ENCODE assay signal across 8 mouse cellular contexts in the genomic region with DNA sequence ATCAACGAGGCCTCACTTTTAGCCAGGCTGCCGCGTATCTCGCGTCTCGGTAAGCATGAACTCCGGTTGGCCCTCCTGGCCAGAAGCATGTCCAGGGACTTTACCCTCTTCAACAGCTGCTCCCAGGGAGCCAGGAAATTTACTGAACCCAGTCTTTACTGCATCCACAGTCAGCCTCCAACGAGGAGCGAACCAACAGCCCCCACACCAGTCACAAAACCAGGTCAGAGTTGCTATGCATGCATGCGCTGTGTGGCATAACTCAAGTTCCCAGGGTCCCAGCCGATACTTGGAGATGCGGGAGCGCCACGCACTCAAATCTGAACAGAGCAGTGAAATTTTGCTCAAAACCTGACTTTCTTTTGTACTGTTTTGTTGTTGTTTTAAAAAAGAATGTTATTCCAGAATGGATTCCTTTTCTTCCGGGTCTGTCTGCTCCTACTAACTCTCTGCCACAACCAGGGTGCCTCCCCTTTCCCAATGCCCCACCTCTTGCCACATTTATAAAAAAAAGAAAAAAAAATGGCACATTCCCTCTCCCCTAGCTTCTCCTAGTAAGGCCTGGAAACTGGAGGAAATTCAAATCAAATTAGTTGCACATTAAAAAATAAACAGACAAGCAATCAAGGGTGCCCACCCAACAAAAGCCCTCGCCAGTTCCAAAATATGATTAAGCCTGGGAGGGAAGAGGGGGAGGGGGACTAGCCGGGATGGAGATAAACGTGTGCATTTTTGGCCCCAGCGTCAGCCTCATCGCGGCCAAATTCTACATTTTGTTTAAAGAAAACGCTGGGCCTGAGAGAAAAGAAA. TPM values are rescaled to one million over a fixed set of nuclear protein-coding genes. Genes with fewer than 3 reads are reported as not detected.
DNase-seq lines count a peak whose midpoint lies in the region; ATAC-seq and TF ChIP-seq lines count a peak whose summit lies in the region.

No protein-coding gene starts in this region.

- no peaks in the 10 kb centered on the region for H3K9me3 ChIP-seq in heart, embryonic 15.5 days (replicated peaks)
- H3K9me3 ChIP-seq in midbrain, embryonic 13.5 days = no peaks in the 10 kb centered on the region

- H3K4me1 ChIP-seq in cortical plate, adult 2 months (ENCODE audit: control insufficient read depth, insufficient read depth, low read length) = 0 out of 2 replicates have a peak, but pooled peaks cover 3% of the 10 kb centered on the region
- peaks cover 39% of the 10 kb centered on the region for H3K4me1 ChIP-seq in heart, embryonic 15.5 days (replicated peaks)
- peaks cover 14% of the 10 kb centered on the region for H3K4me1 ChIP-seq in midbrain, embryonic 13.5 days (replicated peaks)

- H3K9ac ChIP-seq in heart, embryonic 15.5 days = peak overlapping the region; percentile 96
- peak overlapping the region; percentile 83 for H3K9ac ChIP-seq in midbrain, embryonic 13.5 days (replicated peaks)

- DNase-seq in Muller cell, postnatal 12 days (ENCODE audit: inconsistent ontology term) = peak; percentile 84
- DNase-seq in kidney, postnatal 36 days = peak; percentile 71 to 74
- no peak for DNase-seq in natural killer cell, adult 2 months (ENCODE audit: low spot score in 2 of 2)
- DNase-seq in cerebellum, adult 9-11 months = no peak
- no peak for DNase-seq in thymus, postnatal 14 days

- ATAC-seq in heart, embryonic 15.5 days (replicated peaks; ENCODE audit: insufficient number of reproducible peaks, insufficient read depth, low FRiP score, low read depth) = no peak
- no peak for ATAC-seq in midbrain, embryonic 13.5 days

- TF ChIP-seq CTCF in cortical plate, adult 2 months (IDR thresholded peaks at IDR 0.05; ENCODE audit: extremely low read depth, insufficient read depth, low read length) = no peak

- H3K27me3 ChIP-seq in heart, embryonic 15.5 days = no peaks in the 10 kb centered on the region
- no peaks in the 10 kb centered on the region for H3K27me3 ChIP-seq in midbrain, embryonic 13.5 days

- no peaks in the 10 kb centered on the region for H3K36me3 ChIP-seq in heart, embryonic 15.5 days
- H3K36me3 ChIP-seq in midbrain, embryonic 13.5 days = no peaks in the 10 kb centered on the region

- TF ChIP-seq POLR2A in cortical plate, adult 2 months (IDR thresholded peaks at IDR 0.05; ENCODE audit: extremely low read depth, insufficient read depth, low read length) = no peak

- 3% methylated on average over 22 of the region's 22 CpGs for WGBS in heart, embryonic 15.5 days
- WGBS in midbrain, embryonic 13.5 days = 2% methylated on average over 22 of the region's 22 CpGs

- peak overlapping the region; percentile 79 for H3K4me2 ChIP-seq in heart, embryonic 15.5 days
- peak overlapping the region; percentile 78 for H3K4me2 ChIP-seq in midbrain, embryonic 13.5 days (replicated peaks)

- no peak overlapping the region for H3K27ac ChIP-seq in cortical plate, adult 2 months (ENCODE audit: insufficient read depth, low read length)
- H3K27ac ChIP-seq in heart, embryonic 15.5 days = peak overlapping the region; percentile 98
- no peak overlapping the region; the same call in 1 of the 2 replicates for H3K27ac ChIP-seq in midbrain, embryonic 13.5 days

- H3K4me3 ChIP-seq in cortical plate, adult 2 months (ENCODE audit: insufficient read depth, low read length) = peak overlapping the region; percentile 67
- H3K4me3 ChIP-seq in heart, embryonic 15.5 days = peak overlapping the region; percentile 70
- peak overlapping the region; percentile 79 for H3K4me3 ChIP-seq in midbrain, embryonic 13.5 days (replicated peaks)

RNA-seq across cellular contexts. Expression of a gene that starts 1.8 kb away (rescaled TPM):
- polyA plus RNA-seq in cortical plate, adult 2 months (2012; rRNA removed) = 6.5 and 7.1 TPM in 2 replicates
- 24.0 and 27.8 TPM in 2 replicates for polyA plus RNA-seq in heart, embryonic 15.5 days (2015; fragmentation: Nextera tagmentation; extraction: Ambion mirVana)
- 7.1 and 10.0 TPM in 2 replicates for polyA plus RNA-seq in midbrain, embryonic 13.5 days (2015; fragmentation: Nextera tagmentation; extraction: Ambion mirVana)

Comparison
In these comparisons a context has a peak if more than half of its experiments do, and no peak if none do; other contexts are left out.
1. DNase-seq: peak in Muller cell, postnatal 12 days (single experiment) and kidney, postnatal 36 days (2 of 2); none in natural killer cell, adult 2 months (0 of 2), cerebellum, adult 9-11 months (single experiment) and thymus, postnatal 14 days (single experiment).
2. Peak in every context shown above with its lines, with median percentiles within 50 percentile points of each other: H3K4me3 ChIP-seq.